Mouse (Mus musculus): ENCODE measurements around the gene Gm595.

GRCm38 (mm10) chrX:48903744-48904143 lies 26.2 kb upstream of the Gm595 start:
- TF ChIP-seq CTCF (IDR thresholded peaks at IDR 0.05; ENCODE audit: insufficient read depth, low read depth, low read length), result no peak
- TF ChIP-seq POLR2A (IDR thresholded peaks at IDR 0.05; ENCODE audit: insufficient read depth, low read depth, low read length), result no peak

Data from olfactory bulb, adult 2 months (tissue).